Comparison of ENCODE assay signal across 18 mouse cellular contexts in the genomic region with DNA sequence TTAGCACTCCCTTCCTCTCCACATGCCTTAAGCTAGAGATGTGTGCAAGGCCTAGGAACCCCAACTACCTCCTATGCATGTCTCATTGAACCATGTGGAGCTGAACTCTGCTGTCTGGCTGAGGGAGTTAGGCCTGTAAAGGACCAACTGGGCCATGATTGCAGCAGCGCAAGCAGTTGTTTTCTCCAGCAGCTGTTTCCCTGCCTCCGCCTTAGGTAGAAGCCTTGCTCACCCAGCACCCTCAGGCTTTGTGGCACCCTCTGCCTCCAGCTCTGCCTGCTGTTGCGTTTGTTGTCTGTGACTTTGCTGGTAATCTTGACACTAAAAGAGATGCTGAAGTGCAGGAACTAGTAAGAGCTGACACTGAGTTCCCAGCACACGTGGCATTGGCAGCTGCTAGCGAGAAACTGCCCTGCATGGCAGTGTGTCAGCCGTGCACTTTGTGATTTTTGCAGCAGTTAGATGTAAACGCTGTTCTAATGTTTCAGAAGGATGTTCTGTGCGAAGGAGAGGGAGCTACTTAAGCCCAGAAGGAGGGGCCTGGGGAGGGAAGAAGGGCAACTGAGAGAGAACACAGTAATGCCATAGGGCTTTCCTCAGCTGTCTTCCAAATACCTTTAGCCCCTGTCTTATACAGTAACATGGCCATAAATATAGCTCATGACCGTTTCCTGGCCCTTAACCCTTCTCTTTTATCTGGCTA. TPM values are rescaled to one million over a fixed set of nuclear protein-coding genes. Genes with fewer than 3 reads are reported as not detected.
A peak's percentile ranks its signal among the peaks of the same experiment; 100 is the strongest.
DNase-seq lines count a peak whose midpoint lies in the region; ATAC-seq and TF ChIP-seq lines count a peak whose summit lies in the region.
"Had no signal": no experiment of that assay in that cellular context is flagged by ENCODE, and none has a peak within 500 bp of the region (broad histone marks: within the 10 kb centered on the region; RNA-seq: fewer than 3 reads in every experiment).

No protein-coding gene starts in this region.

- 0 out of 2 replicates have a peak overlapping the region, but pooled peaks have one; percentile 0 for H3K4me2 ChIP-seq in embryonic facial prominence, embryonic 12.5 days (replicated peaks)
- no peak overlapping the region for H3K4me2 ChIP-seq in heart, embryonic 16.5 days (ENCODE audit: low read depth, low read length)
- no peak overlapping the region for H3K4me2 ChIP-seq in stomach, embryonic 14.5 days (replicated peaks; ENCODE audit: low read depth, low read length)
- H3K4me2 ChIP-seq in stomach, postnatal 0 days (replicated peaks; ENCODE audit: low read depth) = no peak overlapping the region
- H3K4me2 ChIP-seq in stomach, embryonic 16.5 days (ENCODE audit: low read depth, low read length) = no peak overlapping the region
- H3K4me2 ChIP-seq: forebrain, embryonic 15.5 days; hindbrain, embryonic 13.5 days; liver, embryonic 15.5 days; midbrain, embryonic 11.5 days had no signal

- peak overlapping the region; percentile 77 for H3K27ac ChIP-seq in embryonic facial prominence, embryonic 12.5 days
- H3K27ac ChIP-seq in embryonic facial prominence, embryonic 10.5 days (replicated peaks) = no peak overlapping the region; the same call in 1 of the 2 replicates
- H3K27ac ChIP-seq in heart, embryonic 16.5 days (ENCODE audit: low read length) = peak overlapping the region; percentile 21; the same call in 1 of the 2 replicates
- peak overlapping the region; percentile 68; the same call in 1 of the 2 replicates for H3K27ac ChIP-seq in stomach, embryonic 14.5 days (ENCODE audit: low read length)
- no peak overlapping the region for H3K27ac ChIP-seq in stomach, postnatal 0 days (replicated peaks)
- 0 out of 2 replicates have a peak overlapping the region, but pooled peaks have one; percentile 35 for H3K27ac ChIP-seq in stomach, embryonic 16.5 days (ENCODE audit: low read length)
- H3K27ac ChIP-seq: forebrain, embryonic 15.5 days; heart, adult 2 months; hindbrain, embryonic 13.5 days; liver, embryonic 15.5 days; macrophage had no signal

- peak; percentile 53 for ATAC-seq in embryonic facial prominence, embryonic 12.5 days (ENCODE audit: insufficient number of reproducible peaks, insufficient read depth, low FRiP score, low TSS enrichment)
- no peak; the same call in 1 of the 2 replicates for ATAC-seq in heart, embryonic 16.5 days (replicated peaks; ENCODE audit: extremely low read depth, insufficient read depth, low FRiP score)
- no peak for ATAC-seq in stomach, embryonic 14.5 days (ENCODE audit: insufficient number of reproducible peaks, insufficient read depth, low FRiP score, low read depth)
- ATAC-seq in stomach, postnatal 0 days (ENCODE audit: low FRiP score, low TSS enrichment) = no peak
- peak; percentile 45; the same call in 1 of the 2 replicates for ATAC-seq in stomach, embryonic 16.5 days (ENCODE audit: insufficient read depth, low FRiP score)
- ATAC-seq: CD4-positive, CD25-positive, alpha-beta regulatory T cell, adult 4 months; forebrain, embryonic 15.5 days had no signal

- no peak for TF ChIP-seq EP300 in stomach, postnatal 0 days (optimal IDR thresholded peaks at IDR 0.05)

- H3K9me3 ChIP-seq in embryonic facial prominence, embryonic 12.5 days = no peaks in the 10 kb centered on the region
- H3K9me3 ChIP-seq in embryonic facial prominence, embryonic 10.5 days = no peaks in the 10 kb centered on the region
- H3K9me3 ChIP-seq in heart, embryonic 16.5 days (replicated peaks; ENCODE audit: control insufficient read depth, low read length) = no peaks in the 10 kb centered on the region
- H3K9me3 ChIP-seq in stomach, embryonic 14.5 days (ENCODE audit: control insufficient read depth, low read depth, low read length) = no peaks in the 10 kb centered on the region
- no peaks in the 10 kb centered on the region for H3K9me3 ChIP-seq in stomach, postnatal 0 days (ENCODE audit: control insufficient read depth, low read length)
- no peaks in the 10 kb centered on the region for H3K9me3 ChIP-seq in stomach, embryonic 16.5 days (replicated peaks; ENCODE audit: control insufficient read depth, low read length)
- H3K9me3 ChIP-seq: forebrain, embryonic 15.5 days; G1E; hindbrain, embryonic 13.5 days; liver, embryonic 15.5 days had no signal

- DNase-seq in embryonic facial prominence, embryonic 10.5 days (ENCODE audit: low spot score) = no peak
- DNase-seq in heart, postnatal 10 days = no peak
- DNase-seq in stomach, postnatal 0 days (ENCODE audit: low spot score) = no peak
- DNase-seq in ovary, postnatal 10 days (ENCODE audit: low spot score) = no peak
- DNase-seq: heart, adult 2 months; layer of hippocampus, adult 9-11 months; thymus, adult 18-20 months had no signal

- no peak for TF ChIP-seq CTCF in stomach, postnatal 0 days (IDR thresholded peaks at IDR 0.05; ENCODE audit: low read depth)

- H3K4me1 ChIP-seq in embryonic facial prominence, embryonic 12.5 days = peaks cover 45% of the 10 kb centered on the region
- H3K4me1 ChIP-seq in embryonic facial prominence, embryonic 10.5 days = peaks cover 20% of the 10 kb centered on the region; the same call in 1 of the 2 replicates
- H3K4me1 ChIP-seq in heart, embryonic 16.5 days (ENCODE audit: control insufficient read depth, insufficient read depth, low read length) = peaks cover 21% of the 10 kb centered on the region
- H3K4me1 ChIP-seq in stomach, embryonic 14.5 days (ENCODE audit: control insufficient read depth, insufficient read depth, low read length) = peaks cover 17% of the 10 kb centered on the region; the same call in 1 of the 2 replicates
- H3K4me1 ChIP-seq in stomach, postnatal 0 days (replicated peaks; ENCODE audit: control insufficient read depth, insufficient read depth) = peaks cover 3% of the 10 kb centered on the region; the same call in 1 of the 2 replicates
- H3K4me1 ChIP-seq in stomach, embryonic 16.5 days (ENCODE audit: control insufficient read depth, insufficient read depth, low read length) = peaks cover 17% of the 10 kb centered on the region
- H3K4me1 ChIP-seq: liver, embryonic 15.5 days had no signal

- no peak overlapping the region for H3K9ac ChIP-seq in embryonic facial prominence, embryonic 12.5 days
- no peak overlapping the region for H3K9ac ChIP-seq in heart, embryonic 16.5 days (ENCODE audit: low read length)
- no peak overlapping the region for H3K9ac ChIP-seq in stomach, embryonic 14.5 days (replicated peaks; ENCODE audit: low read depth, low read length)
- H3K9ac ChIP-seq in stomach, postnatal 0 days (ENCODE audit: low read length) = no peak overlapping the region
- no peak overlapping the region for H3K9ac ChIP-seq in stomach, embryonic 16.5 days (ENCODE audit: low read length)
- H3K9ac ChIP-seq: forebrain, embryonic 15.5 days; hindbrain, embryonic 13.5 days; liver, embryonic 15.5 days had no signal

- 55% methylated on average over 9 of the region's 9 CpGs for WGBS in embryonic facial prominence, embryonic 12.5 days
- 77% methylated on average over 9 of the region's 9 CpGs for WGBS in embryonic facial prominence, embryonic 10.5 days
- WGBS in heart, embryonic 16.5 days = 54% methylated on average over 9 of the region's 9 CpGs
- WGBS in stomach, embryonic 14.5 days = 44% methylated on average over 9 of the region's 9 CpGs
- 63% methylated on average over 9 of the region's 9 CpGs for WGBS in stomach, postnatal 0 days
- WGBS in stomach, embryonic 16.5 days = 54% methylated on average over 9 of the region's 9 CpGs

- intact Hi-C loops in heart, postnatal 10 days (cut with DNase I) = loop anchor here (5.0 kb wide), 1 partner anchor 155 kb away; no protein-coding TSS in a partner anchor

- H3K27me3 ChIP-seq in embryonic facial prominence, embryonic 12.5 days = no peaks in the 10 kb centered on the region
- no peaks in the 10 kb centered on the region for H3K27me3 ChIP-seq in embryonic facial prominence, embryonic 10.5 days (replicated peaks; ENCODE audit: low read depth, poor library complexity, severe bottlenecking)
- no peaks in the 10 kb centered on the region for H3K27me3 ChIP-seq in heart, embryonic 16.5 days (ENCODE audit: control insufficient read depth, insufficient read depth, low read length)
- H3K27me3 ChIP-seq in stomach, embryonic 14.5 days (ENCODE audit: control insufficient read depth, insufficient read depth, low read length) = no peaks in the 10 kb centered on the region
- H3K27me3 ChIP-seq in stomach, postnatal 0 days (ENCODE audit: control insufficient read depth, insufficient read depth, low read length) = no peaks in the 10 kb centered on the region
- no peaks in the 10 kb centered on the region for H3K27me3 ChIP-seq in stomach, embryonic 16.5 days (ENCODE audit: control insufficient read depth, insufficient read depth, low read length)
- H3K27me3 ChIP-seq: forebrain, embryonic 15.5 days; hindbrain, embryonic 13.5 days; liver, embryonic 15.5 days had no signal

- H3K4me3 ChIP-seq in embryonic facial prominence, embryonic 12.5 days = no peak overlapping the region
- H3K4me3 ChIP-seq in embryonic facial prominence, embryonic 10.5 days = no peak overlapping the region
- no peak overlapping the region for H3K4me3 ChIP-seq in heart, embryonic 16.5 days (ENCODE audit: low read length)
- H3K4me3 ChIP-seq in stomach, embryonic 14.5 days (ENCODE audit: low read depth, low read length) = no peak overlapping the region
- H3K4me3 ChIP-seq in stomach, postnatal 0 days (ENCODE audit: low read depth, low read length) = no peak overlapping the region
- H3K4me3 ChIP-seq in stomach, embryonic 16.5 days (replicated peaks; ENCODE audit: low read length) = no peak overlapping the region
- H3K4me3 ChIP-seq: forebrain, embryonic 15.5 days; heart, adult 2 months; hindbrain, embryonic 13.5 days; liver, embryonic 15.5 days had no signal

- no peaks in the 10 kb centered on the region for H3K36me3 ChIP-seq in embryonic facial prominence, embryonic 12.5 days
- H3K36me3 ChIP-seq in embryonic facial prominence, embryonic 10.5 days (replicated peaks) = peaks cover 8% of the 10 kb centered on the region; the same call in 1 of the 2 replicates
- H3K36me3 ChIP-seq in heart, embryonic 16.5 days (ENCODE audit: control insufficient read depth, insufficient read depth) = no peaks in the 10 kb centered on the region
- H3K36me3 ChIP-seq in stomach, embryonic 14.5 days (ENCODE audit: control insufficient read depth, insufficient read depth, low read length) = no peaks in the 10 kb centered on the region; the same call in 1 of the 2 replicates
- no peaks in the 10 kb centered on the region for H3K36me3 ChIP-seq in stomach, postnatal 0 days (ENCODE audit: control insufficient read depth, insufficient read depth, low read length)
- no peaks in the 10 kb centered on the region for H3K36me3 ChIP-seq in stomach, embryonic 16.5 days (ENCODE audit: control insufficient read depth, insufficient read depth, low read length)
- H3K36me3 ChIP-seq: forebrain, embryonic 15.5 days had no signal

RNA-seq across cellular contexts. Expression of a gene that starts 56.4 kb away (rescaled TPM):
- 42.9 and 43.9 TPM in 2 replicates for polyA plus RNA-seq in embryonic facial prominence, embryonic 12.5 days (2016; fragmentation: Nextera tagmentation; extraction: Ambion mirVana)
- polyA plus RNA-seq in embryonic facial prominence, embryonic 10.5 days (2016; fragmentation: Nextera tagmentation; extraction: Ambion mirVana) = 10.7 and 14.4 TPM in 2 replicates
- 23.9 and 26.1 TPM in 2 replicates for polyA plus RNA-seq in heart, embryonic 16.5 days (2015; fragmentation: Nextera tagmentation; extraction: Ambion mirVana)
- total RNA-seq in heart, postnatal 10 days (2021) = 10 to 100 TPM; 19.8 to 20.7 TPM
- 27.5 and 29.6 TPM in 2 replicates for polyA plus RNA-seq in stomach, embryonic 14.5 days (2014; fragmentation: Nextera tagmentation; extraction: Ambion mirVana)
- 9.4 and 9.5 TPM in 2 replicates for polyA plus RNA-seq in stomach, postnatal 0 days (2015; fragmentation: Nextera tagmentation; extraction: Ambion mirVana)
- polyA plus RNA-seq in stomach, embryonic 16.5 days (2015; fragmentation: Nextera tagmentation; extraction: Ambion mirVana) = 31.2 and 35.8 TPM in 2 replicates

RNA-seq across cellular contexts. Expression of a gene that starts 59.9 kb away (rescaled TPM):
- polyA plus RNA-seq in embryonic facial prominence, embryonic 12.5 days (2016; fragmentation: Nextera tagmentation; extraction: Ambion mirVana) = 82.2 and 84.7 TPM in 2 replicates
- polyA plus RNA-seq in embryonic facial prominence, embryonic 10.5 days (2016; fragmentation: Nextera tagmentation; extraction: Ambion mirVana) = 62.4 and 64.8 TPM in 2 replicates
- 116 and 118 TPM in 2 replicates for polyA plus RNA-seq in heart, embryonic 16.5 days (2015; fragmentation: Nextera tagmentation; extraction: Ambion mirVana)
- total RNA-seq in heart, postnatal 10 days (2021) = 10 to 100 TPM; 30.2 to 34.0 TPM
- polyA plus RNA-seq in stomach, embryonic 14.5 days (2014; fragmentation: Nextera tagmentation; extraction: Ambion mirVana) = 73.5 and 74.5 TPM in 2 replicates
- 48.0 and 49.4 TPM in 2 replicates for polyA plus RNA-seq in stomach, postnatal 0 days (2015; fragmentation: Nextera tagmentation; extraction: Ambion mirVana)
- 54.1 and 56.6 TPM in 2 replicates for polyA plus RNA-seq in stomach, embryonic 16.5 days (2015; fragmentation: Nextera tagmentation; extraction: Ambion mirVana)

Comparison
In these comparisons a context has a peak if more than half of its experiments do, and no peak if none do; other contexts are left out.
1. ATAC-seq: peak in embryonic facial prominence, embryonic 12.5 days (single experiment) and stomach, embryonic 16.5 days (single experiment); none in heart, embryonic 16.5 days (single experiment), stomach, embryonic 14.5 days (single experiment) and stomach, postnatal 0 days (single experiment).
2. H3K27ac ChIP-seq: peak in embryonic facial prominence, embryonic 12.5 days (single experiment), heart, embryonic 16.5 days (single experiment), stomach, embryonic 14.5 days (single experiment) and stomach, embryonic 16.5 days (single experiment); none in embryonic facial prominence, embryonic 10.5 days (single experiment) and stomach, postnatal 0 days (single experiment).